Comparison of ENCODE assay signal across 8 mouse cellular contexts in the genomic region with DNA sequence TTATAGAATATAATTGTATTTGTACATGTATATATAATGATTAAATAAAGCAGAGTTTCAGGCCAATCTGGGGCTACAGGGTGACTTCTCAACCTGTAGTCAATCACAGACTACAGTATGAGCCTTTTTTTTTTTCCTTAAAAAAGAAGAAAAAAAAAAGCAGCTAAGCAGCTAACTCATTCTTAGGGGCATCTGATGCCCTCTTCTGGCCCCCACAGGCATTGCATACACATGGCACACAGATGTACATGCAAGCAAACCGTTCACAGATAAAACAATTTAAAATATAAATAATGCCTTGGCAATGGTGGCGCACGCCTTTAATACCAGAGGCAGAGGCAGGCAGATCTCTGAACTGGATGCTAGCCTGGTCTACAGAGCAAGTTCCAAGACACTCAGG. TPM values are rescaled to one million over a fixed set of nuclear protein-coding genes. Genes with fewer than 3 reads are reported as not detected.
A peak's percentile ranks its signal among the peaks of the same experiment; 100 is the strongest.
DNase-seq lines count a peak whose midpoint lies in the region; ATAC-seq and TF ChIP-seq lines count a peak whose summit lies in the region.

No protein-coding gene starts in this region.

- no peak for TF ChIP-seq POLR2A in brain, embryonic 14.5 days (IDR thresholded peaks at IDR 0.05; ENCODE audit: borderline replicate concordance, extremely low read depth, insufficient read depth, insufficient read length, poor library complexity, severe bottlenecking)

- peak; percentile 68; the same call in 1 of the 2 replicates for TF ChIP-seq CTCF in brain, embryonic 14.5 days (IDR thresholded peaks at IDR 0.05; ENCODE audit: borderline replicate concordance, extremely low read depth, insufficient read depth, insufficient read length)

- intact Hi-C loops in heart, postnatal 25 days (cut with DNase I), result loop anchor here (2.0 to 5.0 kb wide), 3 partner anchors 94 to 174 kb away; no protein-coding TSS in a partner anchor

- DNase-seq in heart, adult 8-10 months (ENCODE audit: low spot score), result peak; percentile 6
- no peak for DNase-seq in heart, postnatal 25 days (ENCODE audit: low spot score)
- DNase-seq in CD4-positive, CD25-positive, alpha-beta regulatory T cell, adult 2 months (ENCODE audit: low read depth, low spot score), result peak; percentile 72
- peak; percentile 74 for DNase-seq in brain, embryonic 14.5 days (ENCODE audit: low read depth)
- DNase-seq in fibroblast of lung, adult 2 months (ENCODE audit: low read depth), result peak; percentile 42
- DNase-seq in layer of hippocampus, adult 9-11 months, result peak; percentile 36
- peak; percentile 61 for DNase-seq in thymus, postnatal 0 days (ENCODE audit: low spot score)

- ATAC-seq in megakaryocyte progenitor cell, adult 5-6 weeks (replicated peaks; ENCODE audit: poor library complexity), result peak; percentile 86

RNA-seq across cellular contexts. Expression of a gene that starts 48.6 kb away (rescaled TPM):
- total RNA-seq in heart, adult 8-10 months (2022), result 10 to 100 TPM; 52.5 to 65.4 (median 57.5) TPM
- total RNA-seq in heart, postnatal 25 days (2021), result 10 to 100 TPM; 63.5 to 64.2 TPM
- 45.6 and 65.9 TPM in 2 replicates for polyA plus RNA-seq in brain, embryonic 14.5 days (2012; rRNA removed)
- total RNA-seq in megakaryocyte progenitor cell, adult 5-6 weeks (2015), result 63.9 and 73.0 TPM in 2 replicates
- 21.0 and 22.8 TPM in 2 replicates for total RNA-seq in megakaryocyte progenitor cell, adult 5-6 weeks (2017)
- polyA plus RNA-seq in thymus, postnatal 0 days (2015; fragmentation: Nextera tagmentation; extraction: Ambion mirVana), result 32.1 and 37.7 TPM in 2 replicates
